Mouse (Mus musculus): ENCODE results near the gene Sympk. TPM values are rescaled to one million over a fixed set of nuclear protein-coding genes. Genes with fewer than 3 reads are reported as not detected.
"Not testable (repeated sequence)": the region's sequence is repeated elsewhere in the genome, so short reads cannot be mapped to it uniquely, and the experiment has no call there.

Sympk gene
- total RNA-seq, 4 experiments from 2014 or later, result 110 to 113 (median 111) TPM

GRCm38 (mm10) chr7:19052345-19053135 lies 28.4 kb downstream of the Sympk start:
- no peak for DNase-seq

GRCm38 (mm10) chr7:19053136-19053532 lies 29.0 kb downstream of the Sympk start:
- no peak for DNase-seq

- no peak for DNase-seq
Measured at GRCm38 (mm10) chr7:19054047-19054776, 30.0 kb downstream of the Sympk start, which contains the start of gene Rsph6a. TSS of gene Rsph6a (plus strand) at chr7:19054690.

- DNase-seq, result no peak
Measured at GRCm38 (mm10) chr7:19054777-19055076, 30.6 kb downstream of the Sympk start.

- no peak for DNase-seq
Measured at GRCm38 (mm10) chr7:19055108-19055507, 30.9 kb downstream of the Sympk start.

GRCm38 (mm10) chr7:19057405-19057804 lies 33.2 kb downstream of the Sympk start:
- no peak for DNase-seq

- DNase-seq, result no peak
Measured at GRCm38 (mm10) chr7:19065896-19066295, 41.7 kb downstream of the Sympk start.

GRCm38 (mm10) chr7:19067063-19067462 lies 42.9 kb downstream of the Sympk start:
- no peak for DNase-seq

GRCm38 (mm10) chr7:19067935-19068334 lies 43.8 kb downstream of the Sympk start:
- no peak for DNase-seq

- DNase-seq, result no peak
Measured at GRCm38 (mm10) chr7:19068707-19069106, 44.5 kb downstream of the Sympk start.

GRCm38 (mm10) chr7:19069500-19069899 lies 45.3 kb downstream of the Sympk start:
- no peak for DNase-seq

GRCm38 (mm10) chr7:19071024-19071423 lies 46.8 kb downstream of the Sympk start:
- DNase-seq, result not testable (repeated sequence)

- no peak for DNase-seq
Measured at GRCm38 (mm10) chr7:19073504-19073903, 49.3 kb downstream of the Sympk start.

GRCm38 (mm10) chr7:19074494-19074893 lies 50.3 kb downstream of the Sympk start:
- no peak for DNase-seq

- no peak for DNase-seq
Measured at GRCm38 (mm10) chr7:19075231-19075630, 51.1 kb downstream of the Sympk start.

GRCm38 (mm10) chr7:19075723-19076585 lies 51.8 kb downstream of the Sympk start, which contains the start of gene Dmwd:
TSS of gene Dmwd (plus strand) at chr7:19076227.
- peak; percentile 97 for DNase-seq

GRCm38 (mm10) chr7:19076586-19076991 lies 52.4 kb downstream of the Sympk start:
- DNase-seq, result no peak

- no peak for DNase-seq
Measured at GRCm38 (mm10) chr7:19077761-19078160, 53.6 kb downstream of the Sympk start.

- no peak for DNase-seq
Measured at GRCm38 (mm10) chr7:19078732-19079131, 54.6 kb downstream of the Sympk start.

GRCm38 (mm10) chr7:19080451-19080950 lies 56.3 kb downstream of the Sympk start:
- no peak for DNase-seq

GRCm38 (mm10) chr7:19082171-19082570 lies 58.0 kb downstream of the Sympk start:
- DNase-seq, result no peak

- no peak for DNase-seq
Measured at GRCm38 (mm10) chr7:19083096-19083495, 58.9 kb downstream of the Sympk start.

- no peak for DNase-seq
Measured at GRCm38 (mm10) chr7:19083701-19084100, 59.5 kb downstream of the Sympk start, which contains the start of gene Dmpk. TSS of gene Dmpk (plus strand) at chr7:19083849.

Data from adrenal gland, adult 8-10 months (tissue).